Mouse (Mus musculus): ENCODE results near the gene Ctbp1. TPM values are rescaled to one million over a fixed set of nuclear protein-coding genes. Genes with fewer than 3 reads are reported as not detected.

Gene Ctbp1
- polyA plus RNA-seq, 1 experiment from 2014 or later, result 593 TPM

Other genes starting within 250 kb of the Ctbp1 start
- gene Slc5a1, start 170.8 kb downstream of the Ctbp1 start, polyA plus RNA-seq (2014; fragmentation: Nextera tagmentation; extraction: Ambion mirVana), result not detected in 2 replicates
- 2.4 and 2.6 TPM in 2 replicates for gene Spon2, start 56.5 kb downstream of the Ctbp1 start, polyA plus RNA-seq (2014; fragmentation: Nextera tagmentation; extraction: Ambion mirVana)
- 137 and 154 TPM in 2 replicates for gene Maea, start 60.5 kb upstream of the Ctbp1 start, polyA plus RNA-seq (2014; fragmentation: Nextera tagmentation; extraction: Ambion mirVana)
- gene Uvssa, start 103.6 kb upstream of the Ctbp1 start, polyA plus RNA-seq (2014; fragmentation: Nextera tagmentation; extraction: Ambion mirVana), result 6.5 and 7.0 TPM in 2 replicates
- gene Nkx1-1, start 159.0 kb upstream of the Ctbp1 start, polyA plus RNA-seq (2014; fragmentation: Nextera tagmentation; extraction: Ambion mirVana), result 0.59 and 1.2 TPM in 2 replicates

Measured in neural tube, embryonic 11.5 days (tissue).